Mouse (Mus musculus) megakaryocyte, embryonic 14.5 days (primary cell): ENCODE measurements around the gene Lgals4. TPM values are rescaled to one million over a fixed set of nuclear protein-coding genes. Genes with fewer than 3 reads are reported as not detected.
"Not testable (repeated sequence)": the region's sequence is repeated elsewhere in the genome, so short reads cannot be mapped to it uniquely, and the experiment has no call there.

ENCODE experiments used
- H3K27me3 ChIP-seq: replicated peaks from 2 replicates; pipeline ENCODE3; 2012; ENCODE audit warnings: inconsistent platforms
- H3K36me3 ChIP-seq: replicated peaks from 2 replicates; pipeline ENCODE3; 2012; ENCODE audit warnings: low read length, inconsistent platforms, mixed read lengths
- H3K4me1 ChIP-seq: 2 replicates; pipeline ENCODE4 v1.6.1; 2012; ENCODE audit warnings: inconsistent platforms
- H3K4me3 ChIP-seq: replicated peaks from 2 replicates; pipeline ENCODE3; 2012; ENCODE audit warnings: moderate library complexity, mild to moderate bottlenecking, inconsistent platforms
- H3K9me3 ChIP-seq: 2 replicates; pipeline ENCODE4 v1.6.1; 2012; ENCODE audit warnings: inconsistent platforms
- FLI1 ChIP-seq: IDR thresholded peaks from 2 replicates; pipeline ENCODE4 v1.6.1; 2012; ENCODE audit warnings: low read length, inconsistent platforms, mixed read lengths
- GATA1 ChIP-seq: IDR thresholded peaks from 3 replicates; pipeline ENCODE4 v1.6.1; 2012; ENCODE audit warnings: mixed read lengths, low read length, inconsistent platforms, borderline replicate concordance
- polyA plus RNA-seq: library from polyadenylated mRNA; stranded (reverse); fragments of >175 nt; gene quantifications from 2 replicates; pipeline ENCODE4 v1.2.3, GENCODE M21; 2012; ENCODE audit warnings: low replicate concordance; ENCODE audit not compliant: insufficient read depth

The Lgals4 gene
- polyA plus RNA-seq, 1 experiment, result 1.3 TPM

GRCm38 (mm10) chr7:28859953-28860352, 26.3 kb downstream of the Lgals4 start:
- no peak for TF ChIP-seq FLI1
- no peak for TF ChIP-seq GATA1
- H3K4me3 ChIP-seq, result no peak overlapping the region
- no peaks in the 10 kb centered on the region for H3K36me3 ChIP-seq
- H3K9me3 ChIP-seq, result peaks cover 22% of the 10 kb centered on the region
- H3K4me1 ChIP-seq, result peaks cover 28% of the 10 kb centered on the region
- H3K27me3 ChIP-seq, result peaks cover 6% of the 10 kb centered on the region

GRCm38 (mm10) chr7:28860898-28861297, 27.2 kb downstream of the Lgals4 start:
- TF ChIP-seq FLI1, result no peak
- no peak for TF ChIP-seq GATA1
- H3K36me3 ChIP-seq, result no peaks in the 10 kb centered on the region
- H3K9me3 ChIP-seq, result peaks cover 22% of the 10 kb centered on the region
- no peak overlapping the region for H3K4me3 ChIP-seq
- peaks cover 6% of the 10 kb centered on the region for H3K27me3 ChIP-seq
- peaks cover 38% of the 10 kb centered on the region for H3K4me1 ChIP-seq

- H3K9me3 ChIP-seq, result peaks cover 22% of the 10 kb centered on the region
- TF ChIP-seq FLI1 (no peak), GATA1 (no peak)
Observed at GRCm38 (mm10) chr7:28862817-28863499, 29.3 kb downstream of the Lgals4 start.

GRCm38 (mm10) chr7:28863540-28863939, 29.9 kb downstream of the Lgals4 start, which contains the start of gene Lgals7:
Lgals7 (plus strand) TSS chr7:28863853.
- H3K4me3 ChIP-seq, result peak within 1 kb of the TSS; percentile 1

More at GRCm38 (mm10) chr7:28862817-28863499, 29.3 kb downstream of the Lgals4 start:
- Histone ChIP-seq H3K4me3 (no peak overlapping the region), H3K27me3 (peaks cover 2% of the 10 kb centered on the region), H3K36me3 (no peaks in the 10 kb centered on the region), H3K4me1 (peaks cover 49% of the 10 kb centered on the region)

GRCm38 (mm10) chr7:28864288-28864750, 30.7 kb downstream of the Lgals4 start:
- Histone ChIP-seq H3K4me1 (peaks cover 49% of the 10 kb centered on the region), H3K36me3 (no peaks in the 10 kb centered on the region), H3K27me3 (no peaks in the 10 kb centered on the region), H3K4me3 (peak overlapping the region; percentile 1), H3K9me3 (peaks cover 16% of the 10 kb centered on the region)
- TF ChIP-seq GATA1 (no peak), FLI1 (no peak)

More at GRCm38 (mm10) chr7:28863540-28863939, 29.9 kb downstream of the Lgals4 start, which contains the start of gene Lgals7:
- Histone ChIP-seq H3K36me3 (no peaks in the 10 kb centered on the region), H3K4me1 (peaks cover 49% of the 10 kb centered on the region), H3K9me3 (peaks cover 20% of the 10 kb centered on the region), H3K27me3 (peaks cover 2% of the 10 kb centered on the region)
- no peak for TF ChIP-seq FLI1
- TF ChIP-seq GATA1, result no peak

GRCm38 (mm10) chr7:28865481-28866300, 32.0 kb downstream of the Lgals4 start:
- H3K4me3 ChIP-seq, result peak overlapping the region; percentile 90
- no peaks in the 10 kb centered on the region for H3K36me3 ChIP-seq
- TF ChIP-seq FLI1 (no peak), GATA1 (no peak)
- H3K27me3 ChIP-seq, result no peaks in the 10 kb centered on the region
- H3K9me3 ChIP-seq, result peaks cover 13% of the 10 kb centered on the region
- H3K4me1 ChIP-seq, result peaks cover 49% of the 10 kb centered on the region

- Histone ChIP-seq H3K4me1 (peaks cover 55% of the 10 kb centered on the region), H3K4me3 (peak overlapping the region; percentile 88), H3K27me3 (no peaks in the 10 kb centered on the region), H3K9me3 (peaks cover 8% of the 10 kb centered on the region; the same call in 1 of the 2 replicates), H3K36me3 (no peaks in the 10 kb centered on the region)
- TF ChIP-seq GATA1 (no peak), FLI1 (no peak)
Observed at GRCm38 (mm10) chr7:28866769-28867507, 33.3 kb downstream of the Lgals4 start.

GRCm38 (mm10) chr7:28867508-28868340, 34.1 kb downstream of the Lgals4 start:
- H3K27me3 ChIP-seq, H3K9me3 ChIP-seq, H3K36me3 ChIP-seq: not testable (repeated sequence)
- peaks cover 55% of the 10 kb centered on the region for H3K4me1 ChIP-seq
- H3K4me3 ChIP-seq, result peak overlapping the region; percentile 88
- 0 out of 3 replicates have a peak, but pooled peaks have one; percentile 21 for TF ChIP-seq GATA1
